Mouse (Mus musculus): ENCODE results near the gene Sla2. TPM values are rescaled to one million over a fixed set of nuclear protein-coding genes. Genes with fewer than 3 reads are reported as not detected.
"Not testable (repeated sequence)": the region's sequence is repeated elsewhere in the genome, so short reads cannot be mapped to it uniquely, and the experiment has no call there.

Gene Sla2
- total and polyA plus RNA-seq, 3 experiments = 0.33 TPM; not detected in 2

- H3K36me3 ChIP-seq (ENCODE audit: control insufficient read depth, insufficient read depth, low read length) = no peaks in the 10 kb centered on the region
- no peak overlapping the region for H3K4me3 ChIP-seq
- TF ChIP-seq POLR2A (IDR thresholded peaks at IDR 0.05; ENCODE audit: insufficient read depth, low read depth, low read length) (no peak), CTCF (IDR thresholded peaks at IDR 0.05) (peak; percentile 84)
- WGBS = 21% methylated on average over 6 of the region's 6 CpGs
- no peaks in the 10 kb centered on the region for H3K79me2 ChIP-seq (replicated peaks; ENCODE audit: control insufficient read depth, insufficient read depth, low read length)
- no peaks in the 10 kb centered on the region for H3K27me3 ChIP-seq (ENCODE audit: control insufficient read depth, insufficient read depth, low read length)
- no peak overlapping the region for H3K9ac ChIP-seq (ENCODE audit: low read depth, low read length)
- intact Hi-C loops (cut with DNase I) = loop anchor here (1.0 to 5.0 kb wide), 3 partner anchors 92 to 190 kb away; no protein-coding TSS in a partner anchor
- no peak overlapping the region for H3K27ac ChIP-seq
- peaks cover 1% of the 10 kb centered on the region; the same call in 1 of the 2 replicates for H3K4me1 ChIP-seq (ENCODE audit: control insufficient read depth, insufficient read depth, low read length)
- peak; percentile 32 to 67 for DNase-seq
Observed at GRCm38 (mm10) chr2:156904976-156905717, 18.2 kb upstream of the Sla2 start.

- H3K27me3 ChIP-seq (ENCODE audit: control insufficient read depth, insufficient read depth, low read length) = no peaks in the 10 kb centered on the region
- H3K4me3 ChIP-seq = no peak overlapping the region
- no peak overlapping the region for H3K9ac ChIP-seq (ENCODE audit: low read depth, low read length)
- TF ChIP-seq EP300 (IDR thresholded peaks at IDR 0.05; ENCODE audit: insufficient read depth, low read depth, low read length) = no peak
- TF ChIP-seq CTCF (IDR thresholded peaks at IDR 0.05) = peak; percentile 30
- TF ChIP-seq POLR2A (IDR thresholded peaks at IDR 0.05; ENCODE audit: insufficient read depth, low read depth, low read length) = no peak
- intact Hi-C loops (cut with DNase I) = no loop called here
- H3K27ac ChIP-seq = no peak overlapping the region
- no peak for DNase-seq
- WGBS = 43% methylated on average over 2 of the region's 2 CpGs
- H3K36me3 ChIP-seq (ENCODE audit: control insufficient read depth, insufficient read depth, low read length) = no peaks in the 10 kb centered on the region
- H3K4me1 ChIP-seq (ENCODE audit: control insufficient read depth, insufficient read depth, low read length) = peaks cover 1% of the 10 kb centered on the region; the same call in 1 of the 2 replicates
- H3K79me2 ChIP-seq (replicated peaks; ENCODE audit: control insufficient read depth, insufficient read depth, low read length) = no peaks in the 10 kb centered on the region
Observed at GRCm38 (mm10) chr2:156903367-156903766, 16.4 kb upstream of the Sla2 start.

GRCm38 (mm10) chr2:156902411-156902810, 15.4 kb upstream of the Sla2 start:
- intact Hi-C loops (cut with DNase I); H3K4me1 ChIP-seq (ENCODE audit: control insufficient read depth, insufficient read depth, low read length); H3K4me3 ChIP-seq; H3K27ac ChIP-seq; H3K36me3 ChIP-seq (ENCODE audit: control insufficient read depth, insufficient read depth, low read length); H3K9ac ChIP-seq (ENCODE audit: low read depth, low read length); DNase-seq; H3K79me2 ChIP-seq (replicated peaks; ENCODE audit: control insufficient read depth, insufficient read depth, low read length); H3K27me3 ChIP-seq (ENCODE audit: control insufficient read depth, insufficient read depth, low read length): not testable (repeated sequence)
- WGBS = 70% methylated on average over 4 of the region's 4 CpGs

- TF ChIP-seq CTCF (IDR thresholded peaks at IDR 0.05) (no peak), POLR2A (IDR thresholded peaks at IDR 0.05; ENCODE audit: insufficient read depth, low read depth, low read length) (no peak), EP300 (IDR thresholded peaks at IDR 0.05; ENCODE audit: insufficient read depth, low read depth, low read length) (no peak)
- 56% methylated on average over 6 of the region's 6 CpGs for WGBS
- no peak for DNase-seq
- Histone ChIP-seq H3K36me3 (ENCODE audit: control insufficient read depth, insufficient read depth, low read length) (no peaks in the 10 kb centered on the region), H3K27ac (no peak overlapping the region), H3K4me3 (no peak overlapping the region), H3K27me3 (ENCODE audit: control insufficient read depth, insufficient read depth, low read length) (no peaks in the 10 kb centered on the region), H3K9ac (ENCODE audit: low read depth, low read length) (no peak overlapping the region), H3K79me2 (replicated peaks; ENCODE audit: control insufficient read depth, insufficient read depth, low read length) (no peaks in the 10 kb centered on the region), H3K4me1 (ENCODE audit: control insufficient read depth, insufficient read depth, low read length) (peaks cover 1% of the 10 kb centered on the region; the same call in 1 of the 2 replicates)
- intact Hi-C loops (cut with DNase I) = no loop called here
Observed at GRCm38 (mm10) chr2:156901883-156902282, 14.9 kb upstream of the Sla2 start.

DNA sequence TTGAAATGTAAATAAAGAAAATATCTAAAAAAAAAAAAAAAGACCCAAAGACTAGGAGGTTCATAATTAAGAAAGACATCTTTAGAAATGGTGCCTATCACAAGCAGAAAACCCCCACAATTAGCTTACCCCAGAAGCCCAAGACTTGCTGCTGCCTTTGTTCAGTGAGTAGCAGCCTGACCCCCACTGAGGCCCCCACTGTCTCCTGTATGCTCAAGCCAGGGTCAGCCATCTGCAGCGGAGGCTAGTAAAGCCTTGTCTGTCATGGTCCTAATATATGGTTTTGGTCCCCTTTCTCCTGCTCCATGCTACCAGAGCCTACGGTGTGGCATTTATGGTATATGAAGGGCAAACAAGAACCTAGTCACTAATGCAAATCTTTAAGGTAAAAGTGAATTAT, 14.4 kb upstream of the Sla2 start:
- H3K36me3 ChIP-seq (ENCODE audit: control insufficient read depth, insufficient read depth, low read length) = no peaks in the 10 kb centered on the region
- no peak overlapping the region for H3K4me3 ChIP-seq
- H3K9ac ChIP-seq (ENCODE audit: low read depth, low read length) = no peak overlapping the region
- H3K4me1 ChIP-seq (ENCODE audit: control insufficient read depth, insufficient read depth, low read length) = peaks cover 1% of the 10 kb centered on the region; the same call in 1 of the 2 replicates
- H3K27ac ChIP-seq = no peak overlapping the region
- no peaks in the 10 kb centered on the region for H3K27me3 ChIP-seq (ENCODE audit: control insufficient read depth, insufficient read depth, low read length)
- intact Hi-C loops (cut with DNase I) = no loop called here
- WGBS = 90% methylated on average over 2 of the region's 2 CpGs
- DNase-seq = no peak
- TF ChIP-seq POLR2A (IDR thresholded peaks at IDR 0.05; ENCODE audit: insufficient read depth, low read depth, low read length) = no peak
- no peaks in the 10 kb centered on the region for H3K79me2 ChIP-seq (replicated peaks; ENCODE audit: control insufficient read depth, insufficient read depth, low read length)

- intact Hi-C loops (cut with DNase I) = no loop called here
- DNase-seq = no peak
- H3K36me3 ChIP-seq (ENCODE audit: control insufficient read depth, insufficient read depth, low read length) = no peaks in the 10 kb centered on the region
- WGBS = 64% methylated on average over 4 of the region's 4 CpGs
- no peak overlapping the region for H3K4me3 ChIP-seq
- H3K79me2 ChIP-seq (replicated peaks; ENCODE audit: control insufficient read depth, insufficient read depth, low read length) = no peaks in the 10 kb centered on the region
- H3K27ac ChIP-seq = no peak overlapping the region
- no peak overlapping the region for H3K9ac ChIP-seq (ENCODE audit: low read depth, low read length)
- TF ChIP-seq POLR2A (IDR thresholded peaks at IDR 0.05; ENCODE audit: insufficient read depth, low read depth, low read length) (no peak), EP300 (IDR thresholded peaks at IDR 0.05; ENCODE audit: insufficient read depth, low read depth, low read length) (no peak), CTCF (IDR thresholded peaks at IDR 0.05) (no peak)
- H3K4me1 ChIP-seq (ENCODE audit: control insufficient read depth, insufficient read depth, low read length) = no peaks in the 10 kb centered on the region
- no peaks in the 10 kb centered on the region for H3K27me3 ChIP-seq (ENCODE audit: control insufficient read depth, insufficient read depth, low read length)
Observed at GRCm38 (mm10) chr2:156899184-156899583, 12.2 kb upstream of the Sla2 start.

Measured in heart, adult 2 months (tissue).